In genomic region chr17:43883016-43883415, GRCm38 (mm10) we compare ENCODE assay signal across 9 mouse cellular contexts.
DNase-seq lines count a peak whose midpoint lies in the region; ATAC-seq and TF ChIP-seq lines count a peak whose summit lies in the region.
"Had no signal": no experiment of that assay in that cellular context is flagged by ENCODE, and none has a peak within 500 bp of the region (broad histone marks: within the 10 kb centered on the region; RNA-seq: fewer than 3 reads in every experiment).

No protein-coding gene starts in this region.

- peak; percentile 94 for TF ChIP-seq RAD21 in MEL (IDR thresholded peaks at IDR 0.05; ENCODE audit: low read depth, low read length)

- H3K4me2 ChIP-seq in intestine, postnatal 0 days (replicated peaks; ENCODE audit: low read depth): no peak overlapping the region
- H3K4me2 ChIP-seq in intestine, embryonic 16.5 days (ENCODE audit: low read depth, low read length): no peak overlapping the region
- H3K4me2 ChIP-seq: limb, embryonic 13.5 days had no signal

- no peaks in the 10 kb centered on the region for H3K27me3 ChIP-seq in intestine, postnatal 0 days (replicated peaks; ENCODE audit: control insufficient read depth, insufficient read depth, low read length)
- no peaks in the 10 kb centered on the region for H3K27me3 ChIP-seq in intestine, embryonic 16.5 days (replicated peaks; ENCODE audit: control insufficient read depth, insufficient read depth, low read length)
- H3K27me3 ChIP-seq in MEL (ENCODE audit: control insufficient read depth in 1 of 2, insufficient read depth in 2 of 2, low read length in 2 of 2): no peaks in the 10 kb centered on the region
- H3K27me3 ChIP-seq: limb, embryonic 13.5 days had no signal

- no peaks in the 10 kb centered on the region for H3K9me3 ChIP-seq in intestine, postnatal 0 days (ENCODE audit: control insufficient read depth)
- H3K9me3 ChIP-seq in intestine, embryonic 16.5 days (ENCODE audit: control insufficient read depth, low read length): no peaks in the 10 kb centered on the region
- no peaks in the 10 kb centered on the region for H3K9me3 ChIP-seq in MEL (replicated peaks; ENCODE audit: insufficient read depth, low read length)
- H3K9me3 ChIP-seq: limb, embryonic 13.5 days had no signal

- no peak for TF ChIP-seq EP300 in MEL (IDR thresholded peaks at IDR 0.05; ENCODE audit: low read depth in 1 of 2, low read length in 2 of 2)

- DNase-seq in 3T3-L1 (ENCODE audit: low read depth, low spot score) (peak; percentile 85), MEL (ENCODE audit: low read depth, low spot score) (peak; percentile 76)
- peak; percentile 40 for DNase-seq in fibroblast of lung, adult 2 months (ENCODE audit: low read depth)
- peak; percentile 73 for DNase-seq in retina, embryonic 14.5 days (ENCODE audit: low spot score)
- DNase-seq in yolk sac, embryonic 10.5 days (ENCODE audit: low spot score): no peak
- no peak for DNase-seq in ovary, adult 18-20 months (ENCODE audit: low spot score)

- no peaks in the 10 kb centered on the region for H3K36me3 ChIP-seq in intestine, postnatal 0 days (ENCODE audit: control insufficient read depth, insufficient read depth)
- H3K36me3 ChIP-seq in intestine, embryonic 16.5 days (ENCODE audit: control insufficient read depth, insufficient read depth, low read length): no peaks in the 10 kb centered on the region
- no peaks in the 10 kb centered on the region for H3K36me3 ChIP-seq in MEL (ENCODE audit: control insufficient read depth in 1 of 2, insufficient read depth in 2 of 2, low read length in 2 of 2)
- H3K36me3 ChIP-seq: limb, embryonic 13.5 days had no signal

- H3K79me2 ChIP-seq in MEL (ENCODE audit: control insufficient read depth, insufficient read depth, low read length, poor library complexity): no peaks in the 10 kb centered on the region

- no peak overlapping the region for H3K4me3 ChIP-seq in intestine, postnatal 0 days (ENCODE audit: low read depth, low read length)
- H3K4me3 ChIP-seq in intestine, embryonic 16.5 days (ENCODE audit: low read length): no peak overlapping the region
- no peak overlapping the region for H3K4me3 ChIP-seq in MEL (ENCODE audit: control insufficient read depth in 1 of 2, insufficient read depth in 1 of 2, low read depth in 2 of 2, low read length in 2 of 2)
- H3K4me3 ChIP-seq: limb, embryonic 13.5 days had no signal

- H3K9ac ChIP-seq in intestine, postnatal 0 days (ENCODE audit: low read depth, low read length): no peak overlapping the region
- H3K9ac ChIP-seq in intestine, embryonic 16.5 days (ENCODE audit: low read depth, low read length): no peak overlapping the region
- H3K9ac ChIP-seq in MEL (ENCODE audit: control insufficient read depth, low read depth, low read length, poor library complexity, severe bottlenecking): no peak overlapping the region
- H3K9ac ChIP-seq: limb, embryonic 13.5 days had no signal

- TF ChIP-seq POLR2A in MEL (IDR thresholded peaks at IDR 0.05; ENCODE audit: control insufficient read depth in 1 of 2, insufficient read depth in 1 of 2, low read depth in 1 of 2, low read length in 2 of 2, poor library complexity in 1 of 2): no peak

- no peaks in the 10 kb centered on the region for H3K4me1 ChIP-seq in intestine, postnatal 0 days (replicated peaks; ENCODE audit: control insufficient read depth, insufficient read depth, low read length)
- H3K4me1 ChIP-seq in intestine, embryonic 16.5 days (ENCODE audit: control insufficient read depth, insufficient read depth, low read length): no peaks in the 10 kb centered on the region
- H3K4me1 ChIP-seq in MEL (ENCODE audit: control insufficient read depth in 1 of 2, insufficient read depth in 2 of 2, low read length in 2 of 2): no peaks in the 10 kb centered on the region

- no peak overlapping the region for H3K27ac ChIP-seq in intestine, postnatal 0 days (ENCODE audit: low read depth, low read length)
- no peak overlapping the region for H3K27ac ChIP-seq in intestine, embryonic 16.5 days (ENCODE audit: low read length)
- H3K27ac ChIP-seq in MEL (ENCODE audit: control insufficient read depth, low read depth, low read length): no peak overlapping the region
- H3K27ac ChIP-seq: limb, embryonic 13.5 days had no signal

- no peak for ATAC-seq in intestine, postnatal 0 days
- ATAC-seq in intestine, embryonic 16.5 days: no peak

- 19% methylated on average over 1 of the region's 1 CpGs for WGBS in intestine, postnatal 0 days
- 19% methylated on average over 1 of the region's 1 CpGs for WGBS in intestine, embryonic 16.5 days

- TF ChIP-seq CTCF in intestine, postnatal 0 days (IDR thresholded peaks at IDR 0.05; ENCODE audit: low read depth): peak; percentile 83
- TF ChIP-seq CTCF in MEL (IDR thresholded peaks at IDR 0.05 in 2 of 3, conservative IDR thresholded peaks at IDR 0.05 in 1 of 3; ENCODE audit: control insufficient read depth in 1 of 3, insufficient read depth in 1 of 3, low read depth in 2 of 3, low read length in 3 of 3, poor library complexity in 1 of 3, severe bottlenecking in 1 of 3): peak; percentile 31 to 97 (median 56); a peak in 5 of 6 replicates

TF ChIP-seq in MEL, 35 proteins besides CTCF, POLR2A, EP300 and RAD21:
- no peak for TF ChIP-seq JUND (IDR thresholded peaks at IDR 0.05; ENCODE audit: low read depth, low read length)
- peak; percentile 96 for TF ChIP-seq ZC3H11A (IDR thresholded peaks at IDR 0.05; ENCODE audit: low read depth, low read length)
- TF ChIP-seq NRF1 (IDR thresholded peaks at IDR 0.05; ENCODE audit: insufficient read depth, low read depth, low read length, poor library complexity, severe bottlenecking): no peak
- TF ChIP-seq UBTF (IDR thresholded peaks at IDR 0.05; ENCODE audit: borderline replicate concordance, insufficient read depth, low read depth, low read length): no peak
- TF ChIP-seq RCOR1 (IDR thresholded peaks at IDR 0.05; ENCODE audit: low read depth, low read length): no peak
- TF ChIP-seq SMC3 (IDR thresholded peaks at IDR 0.05; ENCODE audit: low read depth, low read length): peak; percentile 99
- TF ChIP-seq ZMIZ1 (IDR thresholded peaks at IDR 0.05; ENCODE audit: low read depth, low read length): no peak
- no peak for TF ChIP-seq ETS1 (IDR thresholded peaks at IDR 0.05; ENCODE audit: low read depth, low read length)
- no peak for TF ChIP-seq TCF12 (IDR thresholded peaks at IDR 0.05; ENCODE audit: low read depth, low read length)
TF ChIP-seq in MEL: peak in this region for 2.

Comparison
In these comparisons a context has a peak if more than half of its experiments do, and no peak if none do; other contexts are left out.
1. DNase-seq: peak in 3T3-L1 (single experiment), MEL (single experiment), fibroblast of lung, adult 2 months (single experiment) and retina, embryonic 14.5 days (single experiment); none in yolk sac, embryonic 10.5 days (single experiment) and ovary, adult 18-20 months (single experiment).